Mouse (Mus musculus): ENCODE measurements at regions not wholly inside any gene's neighbourhood (a gene's known extent, or its start where the extent isn't known, plus 50 kb on each side); places are given as distances from the start of the nearest gene placed in this dataset.

- TF ChIP-seq CTCF (conservative IDR thresholded peaks at IDR 0.05; ENCODE audit: insufficient read depth, insufficient read length, low read depth, low read length): no peak
- TF ChIP-seq POLR2A (IDR thresholded peaks at IDR 0.05; ENCODE audit: low read depth, low read length): no peak
These were observed 491.6 kb upstream of the Acvr2a start for GRCm38 (mm10) chr2:48322278-48322677.
